Mouse (Mus musculus) right cerebral cortex, postnatal 4 days (tissue): ENCODE results near the gene Mapre1.
"Not testable (repeated sequence)": the region's sequence is repeated elsewhere in the genome, so short reads cannot be mapped to it uniquely, and the experiment has no call there.

Source experiments
- DNase-seq: peaks from one replicate; pipeline ENCODE4 v3.0.0-alpha.2; 2022

Mapre1 gene

GRCm38 (mm10) chr2:153740500-153741436 is at the start of gene Mapre1:
TSS of gene Mapre1 (plus strand) at chr2:153741274.
- DNase-seq, result peak; percentile 99

GRCm38 (mm10) chr2:153693413-153693812 is 47.7 kb upstream of the Mapre1 start:
- not testable (repeated sequence) for DNase-seq

GRCm38 (mm10) chr2:153694462-153695085 is 46.5 kb upstream of the Mapre1 start:
- DNase-seq, result peak; percentile 40

- no peak for DNase-seq
Observed at GRCm38 (mm10) chr2:153696352-153696751, 44.7 kb upstream of the Mapre1 start, which contains the start of gene Dnmt3c. TSS of gene Dnmt3c (plus strand) at chr2:153696652.

- no peak for DNase-seq
Observed at GRCm38 (mm10) chr2:153703389-153703788, 37.7 kb upstream of the Mapre1 start.

- DNase-seq, result no peak
Observed at GRCm38 (mm10) chr2:153710701-153711330, 30.3 kb upstream of the Mapre1 start.

- peak; percentile 5 for DNase-seq
Observed at GRCm38 (mm10) chr2:153712646-153713091, 28.4 kb upstream of the Mapre1 start.

- peak; percentile 53 for DNase-seq
Observed at GRCm38 (mm10) chr2:153713227-153713626, 27.8 kb upstream of the Mapre1 start.

- DNase-seq, result not testable (repeated sequence)
Observed at GRCm38 (mm10) chr2:153717861-153718260, 23.2 kb upstream of the Mapre1 start.

GRCm38 (mm10) chr2:153723098-153723497 is 18.0 kb upstream of the Mapre1 start:
- DNase-seq, result no peak

- DNase-seq, result no peak
Observed at GRCm38 (mm10) chr2:153724424-153724823, 16.6 kb upstream of the Mapre1 start.

GRCm38 (mm10) chr2:153724871-153725270 is 16.2 kb upstream of the Mapre1 start:
- no peak for DNase-seq

GRCm38 (mm10) chr2:153725291-153725690 is 15.8 kb upstream of the Mapre1 start:
- DNase-seq, result no peak

GRCm38 (mm10) chr2:153734033-153734432 is 7.0 kb upstream of the Mapre1 start:
- no peak for DNase-seq

GRCm38 (mm10) chr2:153741437-153742065 is 477 bp downstream of the Mapre1 start:
- no peak for DNase-seq

GRCm38 (mm10) chr2:153747994-153748393 is 6.9 kb downstream of the Mapre1 start:
- no peak for DNase-seq

- DNase-seq, result no peak
Observed at GRCm38 (mm10) chr2:153750363-153750762, 9.3 kb downstream of the Mapre1 start.

- DNase-seq, result no peak
Observed at GRCm38 (mm10) chr2:153762121-153762520, 21.0 kb downstream of the Mapre1 start.

- DNase-seq, result no peak
Observed at GRCm38 (mm10) chr2:153767484-153767883, 26.4 kb downstream of the Mapre1 start.

- no peak for DNase-seq
Observed at GRCm38 (mm10) chr2:153768881-153769280, 27.8 kb downstream of the Mapre1 start.

GRCm38 (mm10) chr2:153772950-153773349 is 31.9 kb downstream of the Mapre1 start:
- DNase-seq, result no peak

GRCm38 (mm10) chr2:153775472-153775871 is 34.4 kb downstream of the Mapre1 start:
- DNase-seq, result no peak
